ENCODE assay signal across 11 mouse cellular contexts in genomic region chr2:125685441-125686150, GRCm38 (mm10). TPM values are rescaled to one million over a fixed set of nuclear protein-coding genes. Genes with fewer than 3 reads are reported as not detected.
DNase-seq lines count a peak whose midpoint lies in the region; ATAC-seq and TF ChIP-seq lines count a peak whose summit lies in the region.
"Had no signal": no experiment of that assay in that cellular context is flagged by ENCODE, and none has a peak within 500 bp of the region (broad histone marks: within the 10 kb centered on the region; RNA-seq: fewer than 3 reads in every experiment).

No protein-coding gene starts in this region.

- no peak overlapping the region for H3K4me3 ChIP-seq in heart, postnatal 0 days (ENCODE audit: low read depth, low read length)
- H3K4me3 ChIP-seq in embryonic facial prominence, embryonic 12.5 days, result no peak overlapping the region
- H3K4me3 ChIP-seq in neural tube, embryonic 13.5 days, result no peak overlapping the region
- H3K4me3 ChIP-seq: liver, embryonic 13.5 days had no signal

- H3K4me1 ChIP-seq in heart, postnatal 0 days (ENCODE audit: control insufficient read depth, insufficient read depth), result no peaks in the 10 kb centered on the region
- H3K4me1 ChIP-seq in embryonic facial prominence, embryonic 12.5 days, result peaks cover 22% of the 10 kb centered on the region
- peaks cover 8% of the 10 kb centered on the region; the same call in 1 of the 2 replicates for H3K4me1 ChIP-seq in neural tube, embryonic 13.5 days (replicated peaks)
- H3K4me1 ChIP-seq: liver, embryonic 13.5 days had no signal

- no peaks in the 10 kb centered on the region for H3K9me3 ChIP-seq in heart, postnatal 0 days (replicated peaks; ENCODE audit: control insufficient read depth, low read length)
- no peaks in the 10 kb centered on the region for H3K9me3 ChIP-seq in embryonic facial prominence, embryonic 12.5 days
- H3K9me3 ChIP-seq in neural tube, embryonic 13.5 days, result no peaks in the 10 kb centered on the region
- H3K9me3 ChIP-seq: liver, embryonic 13.5 days had no signal

- no peak overlapping the region for H3K9ac ChIP-seq in heart, postnatal 0 days (replicated peaks; ENCODE audit: low read depth, low read length)
- no peak overlapping the region for H3K9ac ChIP-seq in embryonic facial prominence, embryonic 12.5 days
- no peak overlapping the region for H3K9ac ChIP-seq in neural tube, embryonic 13.5 days
- H3K9ac ChIP-seq: liver, embryonic 13.5 days had no signal

- 51% methylated on average over 9 of the region's 9 CpGs for WGBS in heart, postnatal 0 days
- 28% methylated on average over 9 of the region's 9 CpGs for WGBS in embryonic facial prominence, embryonic 12.5 days
- 58% methylated on average over 9 of the region's 9 CpGs for WGBS in neural tube, embryonic 13.5 days

- no peak overlapping the region for H3K4me2 ChIP-seq in heart, postnatal 0 days (ENCODE audit: low read depth, low read length)
- peak overlapping the region; percentile 27; the same call in 1 of the 2 replicates for H3K4me2 ChIP-seq in embryonic facial prominence, embryonic 12.5 days (replicated peaks)
- H3K4me2 ChIP-seq in neural tube, embryonic 13.5 days, result no peak overlapping the region
- H3K4me2 ChIP-seq: liver, embryonic 13.5 days had no signal

- TF ChIP-seq EP300 in heart, postnatal 0 days (IDR thresholded peaks at IDR 0.05; ENCODE audit: low read depth), result no peak

- TF ChIP-seq CTCF in heart, postnatal 0 days (IDR thresholded peaks at IDR 0.05; ENCODE audit: low read depth), result no peak

- H3K27ac ChIP-seq in heart, postnatal 0 days (ENCODE audit: low read depth), result peak overlapping the region; percentile 22; the same call in 1 of the 2 replicates
- H3K27ac ChIP-seq in embryonic facial prominence, embryonic 12.5 days, result peak overlapping the region; percentile 63
- peak overlapping the region; percentile 66 for H3K27ac ChIP-seq in neural tube, embryonic 13.5 days (replicated peaks)
- H3K27ac ChIP-seq: liver, embryonic 13.5 days had no signal

- no peak for ATAC-seq in heart, postnatal 0 days (ENCODE audit: insufficient read depth, low read depth)
- no peak; the same call in 1 of the 2 replicates for ATAC-seq in embryonic facial prominence, embryonic 12.5 days (ENCODE audit: insufficient number of reproducible peaks, insufficient read depth, low FRiP score, low TSS enrichment)
- ATAC-seq in neural tube, embryonic 13.5 days (ENCODE audit: low read depth), result no peak

- no peak for DNase-seq in heart, postnatal 0 days (ENCODE audit: low spot score)
- no peak for DNase-seq in heart, postnatal 4 days
- DNase-seq in adipocyte (ENCODE audit: low spot score), result peak; percentile 53
- DNase-seq in kidney, adult 9 months, result no peak
- DNase-seq in thymus, postnatal 36 days, result no peak
- DNase-seq: cerebellum, adult 11 months; gastrocnemius, postnatal 25 days; kidney, adult 8-10 months; liver, embryonic 13.5 days had no signal

- no peaks in the 10 kb centered on the region for H3K27me3 ChIP-seq in heart, postnatal 0 days (ENCODE audit: control insufficient read depth, insufficient read depth, low read length)
- no peaks in the 10 kb centered on the region for H3K27me3 ChIP-seq in embryonic facial prominence, embryonic 12.5 days
- H3K27me3 ChIP-seq in neural tube, embryonic 13.5 days, result no peaks in the 10 kb centered on the region
- H3K27me3 ChIP-seq: liver, embryonic 13.5 days had no signal

- H3K36me3 ChIP-seq in heart, postnatal 0 days (replicated peaks; ENCODE audit: control insufficient read depth, insufficient read depth, low read length), result no peaks in the 10 kb centered on the region
- no peaks in the 10 kb centered on the region for H3K36me3 ChIP-seq in embryonic facial prominence, embryonic 12.5 days
- H3K36me3 ChIP-seq in neural tube, embryonic 13.5 days, result no peaks in the 10 kb centered on the region
- H3K36me3 ChIP-seq: liver, embryonic 13.5 days had no signal

RNA-seq across cellular contexts. Expression of gene Eid1, which starts 12.7 kb away (rescaled TPM):
- total RNA-seq in heart, postnatal 0 days (2014; rRNA removed; ENCODE audit: low replicate concordance), result 70.4 and 83.6 TPM in 2 replicates
- 80.7 and 87.4 TPM in 2 replicates for polyA plus RNA-seq in heart, postnatal 0 days (2015; fragmentation: Nextera tagmentation; extraction: Ambion mirVana)
- 100 to 1,000 TPM in 1 of 2 experiments, 10 to 100 TPM in 1; 96.5 to 104 TPM for total RNA-seq in heart, postnatal 4 days (2021)
- polyA plus RNA-seq in embryonic facial prominence, embryonic 12.5 days (2016; fragmentation: Nextera tagmentation; extraction: Ambion mirVana), result 345 and 361 TPM in 2 replicates
- polyA plus RNA-seq in neural tube, embryonic 13.5 days (2015; fragmentation: Nextera tagmentation; extraction: Ambion mirVana), result 411 and 415 TPM in 2 replicates

RNA-seq across cellular contexts. Expression of gene Shc4, which starts 38.4 kb away (rescaled TPM):
- 1.2 and 4.4 TPM in 2 replicates for total RNA-seq in heart, postnatal 0 days (2014; rRNA removed; ENCODE audit: low replicate concordance)
- polyA plus RNA-seq in heart, postnatal 0 days (2015; fragmentation: Nextera tagmentation; extraction: Ambion mirVana), result 0.44 and 0.49 TPM in 2 replicates
- total RNA-seq in heart, postnatal 4 days (2021), result 1 to 10 TPM in 1 of 2 experiments, under 1 TPM in 1; 0.74 to 1.0 TPM
- 2.5 and 2.7 TPM in 2 replicates for polyA plus RNA-seq in embryonic facial prominence, embryonic 12.5 days (2016; fragmentation: Nextera tagmentation; extraction: Ambion mirVana)
- polyA plus RNA-seq in neural tube, embryonic 13.5 days (2015; fragmentation: Nextera tagmentation; extraction: Ambion mirVana), result 4.6 TPM in 2 replicates
